ENCODE assay signal across 23 mouse cellular contexts in genomic region chr4:72562909-72563676, GRCm38 (mm10).
A peak's percentile ranks its signal among the peaks of the same experiment; 100 is the strongest.
DNase-seq lines count a peak whose midpoint lies in the region; ATAC-seq and TF ChIP-seq lines count a peak whose summit lies in the region.
"Had no signal": no experiment of that assay in that cellular context is flagged by ENCODE, and none has a peak within 500 bp of the region (broad histone marks: within the 10 kb centered on the region; RNA-seq: fewer than 3 reads in every experiment).

No protein-coding gene starts in this region.

- no peaks in the 10 kb centered on the region for H3K4me1 ChIP-seq in embryonic facial prominence, embryonic 14.5 days (ENCODE audit: control insufficient read depth, insufficient read depth, low read length)
- H3K4me1 ChIP-seq in embryonic facial prominence, embryonic 10.5 days = peaks cover 4% of the 10 kb centered on the region; the same call in 1 of the 2 replicates
- no peaks in the 10 kb centered on the region for H3K4me1 ChIP-seq in midbrain, embryonic 16.5 days (ENCODE audit: control insufficient read depth, insufficient read depth, low read length)
- H3K4me1 ChIP-seq: heart, embryonic 15.5 days; kidney, embryonic 15.5 days; neural tube, embryonic 12.5 days had no signal

- no peak overlapping the region for H3K9ac ChIP-seq in embryonic facial prominence, embryonic 14.5 days (ENCODE audit: low read depth, low read length)
- H3K9ac ChIP-seq in midbrain, embryonic 16.5 days (ENCODE audit: low read depth, low read length) = no peak overlapping the region
- H3K9ac ChIP-seq: heart, embryonic 15.5 days; kidney, embryonic 15.5 days; liver, postnatal 0 days; neural tube, embryonic 12.5 days had no signal

- no peak overlapping the region for H3K4me3 ChIP-seq in embryonic facial prominence, embryonic 14.5 days (ENCODE audit: low read depth, low read length)
- no peak overlapping the region for H3K4me3 ChIP-seq in embryonic facial prominence, embryonic 10.5 days
- no peak overlapping the region for H3K4me3 ChIP-seq in midbrain, embryonic 16.5 days (ENCODE audit: low read depth, low read length)
- H3K4me3 ChIP-seq in gastrocnemius, adult 2 months = no peak overlapping the region
- H3K4me3 ChIP-seq: erythroblast, embryonic 14.5 days; heart, embryonic 15.5 days; kidney, embryonic 15.5 days; layer of hippocampus, adult 2 months; neural tube, embryonic 12.5 days had no signal

- no peaks in the 10 kb centered on the region for H3K27me3 ChIP-seq in embryonic facial prominence, embryonic 14.5 days (replicated peaks; ENCODE audit: control insufficient read depth, insufficient read depth, low read length)
- no peaks in the 10 kb centered on the region for H3K27me3 ChIP-seq in embryonic facial prominence, embryonic 10.5 days (replicated peaks; ENCODE audit: low read depth, poor library complexity, severe bottlenecking)
- H3K27me3 ChIP-seq in midbrain, embryonic 16.5 days (ENCODE audit: control insufficient read depth, insufficient read depth, low read depth, low read length) = no peaks in the 10 kb centered on the region
- H3K27me3 ChIP-seq: heart, embryonic 15.5 days; kidney, embryonic 15.5 days; neural tube, embryonic 12.5 days had no signal

- no peaks in the 10 kb centered on the region for H3K9me3 ChIP-seq in embryonic facial prominence, embryonic 14.5 days (ENCODE audit: control insufficient read depth, low read length)
- no peaks in the 10 kb centered on the region for H3K9me3 ChIP-seq in embryonic facial prominence, embryonic 10.5 days
- no peaks in the 10 kb centered on the region for H3K9me3 ChIP-seq in midbrain, embryonic 16.5 days (replicated peaks; ENCODE audit: control insufficient read depth, low read length, poor library complexity, severe bottlenecking)
- H3K9me3 ChIP-seq: heart, embryonic 15.5 days; kidney, embryonic 15.5 days; neural tube, embryonic 12.5 days had no signal

- WGBS in embryonic facial prominence, embryonic 14.5 days = 22% methylated on average over 4 of the region's 4 CpGs
- 36% methylated on average over 4 of the region's 4 CpGs for WGBS in embryonic facial prominence, embryonic 10.5 days
- 21% methylated on average over 4 of the region's 4 CpGs for WGBS in midbrain, embryonic 16.5 days

- TF ChIP-seq POLR2A in brain, embryonic 14.5 days (IDR thresholded peaks at IDR 0.05; ENCODE audit: borderline replicate concordance, extremely low read depth, insufficient read depth, insufficient read length, poor library complexity, severe bottlenecking) = no peak

- no peak for TF ChIP-seq CTCF in brain, embryonic 14.5 days (IDR thresholded peaks at IDR 0.05; ENCODE audit: borderline replicate concordance, extremely low read depth, insufficient read depth, insufficient read length)
- no peak for TF ChIP-seq CTCF in gastrocnemius, adult 2 months (IDR thresholded peaks at IDR 0.05)

- no peak overlapping the region for H3K27ac ChIP-seq in embryonic facial prominence, embryonic 14.5 days (replicated peaks; ENCODE audit: low read depth, low read length)
- H3K27ac ChIP-seq in embryonic facial prominence, embryonic 10.5 days (replicated peaks) = no peak overlapping the region
- H3K27ac ChIP-seq in midbrain, embryonic 16.5 days (ENCODE audit: low read length) = no peak overlapping the region
- H3K27ac ChIP-seq in gastrocnemius, adult 2 months = no peak overlapping the region
- H3K27ac ChIP-seq: heart, embryonic 15.5 days; kidney, embryonic 15.5 days; layer of hippocampus, adult 2 months; neural tube, embryonic 12.5 days; stomach, postnatal 0 days had no signal

- ATAC-seq in embryonic facial prominence, embryonic 14.5 days (ENCODE audit: low read depth) = no peak
- ATAC-seq in midbrain, embryonic 16.5 days = peak; percentile 71
- ATAC-seq: CD4-positive, CD25-positive, alpha-beta regulatory T cell, adult 4 months; liver, postnatal 0 days had no signal

- DNase-seq in embryonic facial prominence, embryonic 14.5 days (ENCODE audit: low spot score) = peak; percentile 36
- no peak for DNase-seq in embryonic facial prominence, embryonic 10.5 days (ENCODE audit: low spot score)
- DNase-seq in left cerebral cortex, postnatal 14 days (ENCODE audit: low spot score in 2 of 2) = peak; percentile 6 to 33
- DNase-seq in left cerebral cortex, adult 18-20 months (ENCODE audit: low spot score in 2 of 2) = no peak
- peak; percentile 83 for DNase-seq in brain, embryonic 14.5 days (ENCODE audit: low read depth)
- no peak for DNase-seq in heart, postnatal 36 days
- DNase-seq in gastrocnemius, adult 2 months = no peak
- DNase-seq: cerebellum, adult 11-12 months; cerebellum, postnatal 25 days; heart, adult 18-20 months; liver; liver, postnatal 0 days; lung, postnatal 4 days; thymus, postnatal 25 days had no signal

- no peaks in the 10 kb centered on the region for H3K36me3 ChIP-seq in embryonic facial prominence, embryonic 14.5 days (ENCODE audit: control insufficient read depth, insufficient read depth, low read length)
- H3K36me3 ChIP-seq in embryonic facial prominence, embryonic 10.5 days (replicated peaks) = no peaks in the 10 kb centered on the region
- H3K36me3 ChIP-seq in midbrain, embryonic 16.5 days (ENCODE audit: control insufficient read depth, insufficient read depth, low read length) = no peaks in the 10 kb centered on the region
- H3K36me3 ChIP-seq: G1E; heart, embryonic 15.5 days; kidney, embryonic 15.5 days; neural tube, embryonic 12.5 days had no signal

- intact Hi-C loops in left cerebral cortex, postnatal 14 days (cut with DNase I) = no loop called here
- intact Hi-C loops in heart, postnatal 36 days (cut with DNase I) = no loop called here
- intact Hi-C loops in gastrocnemius, adult 2 months (cut with DNase I) = no loop called here

- H3K4me2 ChIP-seq in embryonic facial prominence, embryonic 14.5 days (ENCODE audit: low read depth, low read length) = no peak overlapping the region
- no peak overlapping the region for H3K4me2 ChIP-seq in midbrain, embryonic 16.5 days (ENCODE audit: low read length)
- H3K4me2 ChIP-seq: heart, embryonic 15.5 days; kidney, embryonic 15.5 days; neural tube, embryonic 12.5 days had no signal

Comparison
In these comparisons a context has a peak if more than half of its experiments do, and no peak if none do; other contexts are left out.
1. DNase-seq: peak in embryonic facial prominence, embryonic 14.5 days (single experiment), left cerebral cortex, postnatal 14 days (2 of 2) and brain, embryonic 14.5 days (single experiment); none in embryonic facial prominence, embryonic 10.5 days (single experiment), left cerebral cortex, adult 18-20 months (0 of 2), heart, postnatal 36 days (0 of 2) and gastrocnemius, adult 2 months (single experiment).